Mouse (Mus musculus): ENCODE measurements at regions not wholly inside any gene's neighbourhood (a gene's known extent, or its start where the extent isn't known, plus 50 kb on each side); places are given as distances from the start of the nearest gene placed in this dataset.

DNA sequence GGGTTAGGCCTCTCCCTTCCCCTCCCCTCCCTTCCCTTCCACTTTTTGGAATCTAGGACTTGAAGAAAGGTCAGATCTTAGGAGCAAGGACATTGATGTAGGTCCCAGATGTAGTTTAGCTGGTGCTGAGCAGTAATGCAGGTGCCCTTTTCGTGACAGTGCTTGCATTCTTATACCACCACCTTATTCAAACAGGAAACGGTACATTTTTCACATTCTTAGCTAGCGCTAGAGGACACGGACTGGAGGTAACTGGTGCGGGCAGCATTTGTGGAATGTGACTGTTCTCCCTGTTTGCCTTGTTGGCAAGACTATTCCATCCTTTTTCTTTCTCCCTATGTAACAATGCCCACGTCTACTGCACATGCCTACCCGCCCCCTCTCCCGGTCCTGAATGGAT is 124.7 kb upstream of the Lgalsl start:
- no peaks in the 10 kb centered on the region for H3K9me3 ChIP-seq (replicated peaks; ENCODE audit: insufficient read depth, low read length)
- no peaks in the 10 kb centered on the region for H3K79me2 ChIP-seq (ENCODE audit: control insufficient read depth, insufficient read depth, low read length, poor library complexity)
- H3K36me3 ChIP-seq (ENCODE audit: control insufficient read depth in 1 of 2, insufficient read depth in 2 of 2, low read length in 2 of 2): no peaks in the 10 kb centered on the region
- peaks cover 0 to 3% of the 10 kb centered on the region in 2 experiments; a peak in 2 of 4 replicates for H3K27me3 ChIP-seq (ENCODE audit: control insufficient read depth in 1 of 2, insufficient read depth in 2 of 2, low read length in 2 of 2)
- H3K4me3 ChIP-seq (ENCODE audit: control insufficient read depth in 1 of 2, insufficient read depth in 1 of 2, low read depth in 2 of 2, low read length in 2 of 2): no peak overlapping the region
- H3K4me1 ChIP-seq (ENCODE audit: control insufficient read depth in 1 of 2, insufficient read depth in 2 of 2, low read length in 2 of 2): no peaks in the 10 kb centered on the region
- no peak overlapping the region for H3K27ac ChIP-seq (ENCODE audit: control insufficient read depth, low read depth, low read length)
- no peak for DNase-seq (ENCODE audit: low read depth, low spot score)
- H3K9ac ChIP-seq (ENCODE audit: control insufficient read depth, low read depth, low read length, poor library complexity, severe bottlenecking): no peak overlapping the region
- TF ChIP-seq MXI1 (IDR thresholded peaks at IDR 0.05; ENCODE audit: low read depth, low read length): no peak
- TF ChIP-seq CHD1 (IDR thresholded peaks at IDR 0.05; ENCODE audit: low read depth, low read length): no peak
- TF ChIP-seq CTCF (IDR thresholded peaks at IDR 0.05 in 2 of 3, conservative IDR thresholded peaks at IDR 0.05 in 1 of 3; ENCODE audit: control insufficient read depth in 1 of 3, insufficient read depth in 1 of 3, low read depth in 2 of 3, low read length in 3 of 3, poor library complexity in 1 of 3, severe bottlenecking in 1 of 3): no peak
- no peak for TF ChIP-seq ZNF384 (IDR thresholded peaks at IDR 0.05; ENCODE audit: low read depth, low read length)
- TF ChIP-seq POLR2A (IDR thresholded peaks at IDR 0.05; ENCODE audit: control insufficient read depth in 1 of 2, insufficient read depth in 1 of 2, low read depth in 1 of 2, low read length in 2 of 2, poor library complexity in 1 of 2): no peak
- no peak for TF ChIP-seq USF2 (IDR thresholded peaks at IDR 0.05; ENCODE audit: borderline replicate concordance in 1 of 2, insufficient read depth in 1 of 2, low read depth in 1 of 2, low read length in 2 of 2)
- no peak for TF ChIP-seq POLR2AphosphoS2 (IDR thresholded peaks at IDR 0.05; ENCODE audit: low read length)
- no peak for TF ChIP-seq NRF1 (IDR thresholded peaks at IDR 0.05; ENCODE audit: insufficient read depth, low read depth, low read length, poor library complexity, severe bottlenecking)
- no peak for TF ChIP-seq SIN3A (IDR thresholded peaks at IDR 0.05; ENCODE audit: low read length)
- no peak for TF ChIP-seq ZMIZ1 (IDR thresholded peaks at IDR 0.05; ENCODE audit: low read depth, low read length)
- TF ChIP-seq TBP (IDR thresholded peaks at IDR 0.05; ENCODE audit: low read depth, low read length): no peak
- TF ChIP-seq KAT2A (conservative IDR thresholded peaks at IDR 0.05; ENCODE audit: low read depth, low read length): no peak
- TF ChIP-seq MEF2A (IDR thresholded peaks at IDR 0.05; ENCODE audit: extremely low read depth, insufficient replicate concordance, low read depth, low read length, poor library complexity, severe bottlenecking): no peak
- no peak for TF ChIP-seq POLR2AphosphoS5 (IDR thresholded peaks at IDR 0.05; ENCODE audit: borderline replicate concordance, low read depth, low read length)
- no peak for TF ChIP-seq ELF1 (IDR thresholded peaks at IDR 0.05; ENCODE audit: low read depth, low read length)
- no peak for TF ChIP-seq EP300 (IDR thresholded peaks at IDR 0.05; ENCODE audit: low read depth in 1 of 2, low read length in 2 of 2)
- no peak for TF ChIP-seq CHD2 (IDR thresholded peaks at IDR 0.05; ENCODE audit: low read length)
- TF ChIP-seq HCFC1 (IDR thresholded peaks at IDR 0.05; ENCODE audit: low read depth, low read length): no peak
- TF ChIP-seq MAX (IDR thresholded peaks at IDR 0.05; ENCODE audit: low read length): no peak

DNA sequence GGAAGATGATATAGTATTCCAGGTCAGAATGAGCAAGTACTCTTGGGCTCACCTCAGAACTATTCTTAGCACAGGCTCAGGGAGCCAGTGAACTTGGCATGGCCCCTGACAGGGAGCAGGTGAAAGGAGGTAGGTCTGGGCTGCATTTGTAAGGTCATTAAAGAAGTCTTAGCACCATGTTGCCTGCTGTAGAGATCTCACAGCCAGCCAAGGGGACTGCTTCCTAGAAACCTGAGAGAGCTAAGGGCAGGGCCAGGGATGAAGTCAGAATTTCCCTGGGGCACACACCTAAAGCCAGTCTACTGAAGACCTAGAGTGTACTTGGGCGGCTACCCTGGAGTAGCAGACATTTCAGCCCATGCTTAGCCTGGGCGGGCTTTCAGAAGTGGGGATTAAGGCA is 126.9 kb upstream of the Lgalsl start:
- H3K36me3 ChIP-seq (ENCODE audit: control insufficient read depth in 1 of 2, insufficient read depth in 2 of 2, low read length in 2 of 2): no peaks in the 10 kb centered on the region
- H3K9me3 ChIP-seq (replicated peaks; ENCODE audit: insufficient read depth, low read length): no peaks in the 10 kb centered on the region
- no peak overlapping the region for H3K9ac ChIP-seq (ENCODE audit: control insufficient read depth, low read depth, low read length, poor library complexity, severe bottlenecking)
- peaks cover 5 to 7% of the 10 kb centered on the region in 2 experiments for H3K27me3 ChIP-seq (ENCODE audit: control insufficient read depth in 1 of 2, insufficient read depth in 2 of 2, low read length in 2 of 2)
- no peaks in the 10 kb centered on the region for H3K4me1 ChIP-seq (ENCODE audit: control insufficient read depth in 1 of 2, insufficient read depth in 2 of 2, low read length in 2 of 2)
- no peak for DNase-seq (ENCODE audit: low read depth, low spot score)
- H3K79me2 ChIP-seq (ENCODE audit: control insufficient read depth, insufficient read depth, low read length, poor library complexity): no peaks in the 10 kb centered on the region
- no peak overlapping the region for H3K27ac ChIP-seq (ENCODE audit: control insufficient read depth, low read depth, low read length)
- no peak overlapping the region for H3K4me3 ChIP-seq (ENCODE audit: control insufficient read depth in 1 of 2, insufficient read depth in 1 of 2, low read depth in 2 of 2, low read length in 2 of 2)
- TF ChIP-seq MYB (IDR thresholded peaks at IDR 0.05; ENCODE audit: low read depth, low read length) (no peak), MEF2A (IDR thresholded peaks at IDR 0.05; ENCODE audit: extremely low read depth, insufficient replicate concordance, low read depth, low read length, poor library complexity, severe bottlenecking) (no peak), POLR2AphosphoS5 (IDR thresholded peaks at IDR 0.05; ENCODE audit: borderline replicate concordance, low read depth, low read length) (no peak), GABPA (IDR thresholded peaks at IDR 0.05; ENCODE audit: low read depth, low read length) (no peak), UBTF (IDR thresholded peaks at IDR 0.05; ENCODE audit: borderline replicate concordance, insufficient read depth, low read depth, low read length) (no peak), TBP (IDR thresholded peaks at IDR 0.05; ENCODE audit: low read depth, low read length) (no peak), RCOR1 (IDR thresholded peaks at IDR 0.05; ENCODE audit: low read depth, low read length) (no peak), MYC (IDR thresholded peaks at IDR 0.05; ENCODE audit: low read depth, low read length) (no peak), E2F4 (IDR thresholded peaks at IDR 0.05; ENCODE audit: borderline replicate concordance, low read depth, low read length) (no peak), USF2 (IDR thresholded peaks at IDR 0.05; ENCODE audit: borderline replicate concordance in 1 of 2, insufficient read depth in 1 of 2, low read depth in 1 of 2, low read length in 2 of 2) (no peak), ZC3H11A (IDR thresholded peaks at IDR 0.05; ENCODE audit: low read depth, low read length) (no peak), NRF1 (IDR thresholded peaks at IDR 0.05; ENCODE audit: insufficient read depth, low read depth, low read length, poor library complexity, severe bottlenecking) (no peak), ZNF384 (IDR thresholded peaks at IDR 0.05; ENCODE audit: low read depth, low read length) (no peak), SIN3A (IDR thresholded peaks at IDR 0.05; ENCODE audit: low read length) (no peak), KAT2A (conservative IDR thresholded peaks at IDR 0.05; ENCODE audit: low read depth, low read length) (no peak), TCF12 (IDR thresholded peaks at IDR 0.05; ENCODE audit: low read depth, low read length) (no peak), POLR2AphosphoS2 (IDR thresholded peaks at IDR 0.05; ENCODE audit: low read length) (no peak), SMC3 (IDR thresholded peaks at IDR 0.05; ENCODE audit: low read depth, low read length) (no peak), MAZ (IDR thresholded peaks at IDR 0.05; ENCODE audit: low read depth, low read length) (no peak), MAFK (IDR thresholded peaks at IDR 0.05; ENCODE audit: borderline replicate concordance, low read depth, low read length) (no peak)
